Mouse (Mus musculus) intestine, embryonic 15.5 days (tissue): ENCODE measurements around the gene Ift74. TPM values are rescaled to one million over a fixed set of nuclear protein-coding genes. Genes with fewer than 3 reads are reported as not detected.

Source experiments
- ATAC-seq: fragments of 200-750 bp; cut with Nextera tagmentation; 2 replicates; pipeline ENCODE4 v1.8.0; 2017; ENCODE audit warnings: moderate TSS enrichment, moderate library complexity
- H3K27ac ChIP-seq: fragments of 300-500 bp; sonication (generic); 2 replicates; pipeline ENCODE4 v1.5.1; 2015; ENCODE audit warnings: mild to moderate bottlenecking, inconsistent platforms
- H3K27me3 ChIP-seq: fragments of 300-500 bp; sonication (generic); replicated peaks from 2 replicates; pipeline ENCODE4 v1.6.1; 2015; ENCODE audit warnings: inconsistent platforms
- H3K36me3 ChIP-seq: fragments of 300-500 bp; sonication (generic); 2 replicates; pipeline ENCODE4 v1.6.1; 2015; ENCODE audit warnings: inconsistent platforms
- H3K4me1 ChIP-seq: fragments of 300-500 bp; sonication (generic); replicated peaks from 2 replicates; pipeline ENCODE4 v1.6.1; 2015; ENCODE audit warnings: inconsistent platforms
- H3K4me2 ChIP-seq: fragments of 300-500 bp; sonication (generic); replicated peaks from 2 replicates; pipeline ENCODE4 v1.6.1; 2015; ENCODE audit warnings: mild to moderate bottlenecking, inconsistent platforms
- H3K4me3 ChIP-seq: fragments of 300-500 bp; sonication (generic); replicated peaks from 2 replicates; pipeline ENCODE4 v1.5.1; 2015; ENCODE audit warnings: inconsistent platforms
- H3K9ac ChIP-seq: fragments of 300-500 bp; sonication (generic); 2 replicates; pipeline ENCODE4 v1.6.1; 2015; ENCODE audit warnings: inconsistent platforms
- H3K9me3 ChIP-seq: fragments of 300-500 bp; sonication (generic); 2 replicates; pipeline ENCODE4 v1.6.1; 2016; ENCODE audit warnings: inconsistent platforms
- WGBS: fragments of 180-500 bp; shearing (Covaris S2); methylation state at CpG from one replicate; pipeline ENCODE4 v1.1.7; 2015; 5-methylcytosine and 5-hydroxymethylcytosine counted together
- polyA plus RNA-seq: library from polyadenylated mRNA; unstranded; fragments of >200 nt; fragmentation: Nextera tagmentation; extraction: Ambion mirVana; gene quantifications from 2 replicates; pipeline ENCODE4 v1.2.1, GENCODE M21; 2015

The Ift74 gene
- polyA plus RNA-seq = 18.0 and 23.4 TPM in 2 replicates

DNA sequence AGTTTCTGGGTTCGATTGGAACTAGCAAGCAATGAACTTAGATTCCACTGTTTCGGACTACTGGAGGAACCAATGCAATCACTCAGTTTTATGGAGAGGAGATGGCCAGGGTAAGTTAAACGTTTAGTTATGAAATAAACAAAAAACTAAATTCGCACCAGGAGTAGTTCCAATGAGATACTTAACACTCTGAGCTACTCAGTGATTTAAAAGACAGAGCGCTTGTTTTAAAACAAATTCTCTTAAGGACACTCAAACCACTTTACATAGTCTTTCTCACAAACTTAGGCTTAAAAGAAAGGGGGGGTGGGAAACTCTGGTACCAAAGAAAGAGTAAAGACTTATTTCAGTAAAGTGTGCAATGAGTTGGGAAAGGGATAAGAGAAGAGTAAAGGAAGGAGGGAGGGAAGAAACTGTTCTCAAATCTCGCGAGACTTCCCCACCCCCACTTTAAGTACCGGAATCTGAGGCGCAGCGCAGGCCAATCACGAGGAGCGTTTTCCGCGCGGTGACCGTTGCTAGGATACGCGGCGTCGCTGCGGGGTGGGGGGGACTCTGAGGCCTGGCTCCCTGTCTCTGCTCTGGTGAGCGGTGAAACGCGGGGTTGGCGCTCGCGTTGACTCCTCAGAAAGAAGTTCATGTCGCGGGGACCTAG lies at the start of gene Ift74:
Gene Ift74, plus strand, starts transcription at position 520 of the 655 bp plus-strand sequence.
- H3K4me1 ChIP-seq = no peaks in the 10 kb centered on the region
- 2% methylated on average over 29 of the region's 29 CpGs for WGBS
- peak; percentile 100 for ATAC-seq
- H3K27ac ChIP-seq = peak within 1 kb of the TSS; percentile 73
- H3K9me3 ChIP-seq = no peaks in the 10 kb centered on the region
- H3K4me2 ChIP-seq = peak within 1 kb of the TSS; percentile 73
- peak within 1 kb of the TSS; percentile 67 for H3K4me3 ChIP-seq
- no peaks in the 10 kb centered on the region for H3K27me3 ChIP-seq
- H3K9ac ChIP-seq = peak within 1 kb of the TSS; percentile 62
- H3K36me3 ChIP-seq = no peaks in the 10 kb centered on the region

DNA sequence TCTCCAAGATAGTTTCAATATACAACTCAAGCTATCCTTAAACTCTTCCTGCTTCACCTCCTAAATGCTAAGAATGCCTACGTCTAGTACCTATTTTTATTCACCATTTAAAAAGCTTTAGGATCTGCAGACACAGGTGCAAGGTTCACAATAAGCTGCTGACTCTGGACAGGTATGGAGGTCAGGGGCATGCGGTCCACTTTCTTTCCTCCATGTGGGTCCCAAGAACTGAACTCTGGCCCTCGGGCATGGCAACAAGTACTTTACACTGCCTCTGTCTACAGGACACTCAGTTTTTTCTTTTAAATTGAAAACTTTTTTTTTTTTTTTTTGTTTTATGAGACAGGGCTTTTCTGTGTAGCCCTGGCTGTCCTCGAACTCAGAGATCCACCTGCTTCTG lies 41.6 kb upstream of the Ift74 start:
- WGBS = 95% methylated on average over 4 of the region's 4 CpGs
- Histone ChIP-seq H3K36me3 (no peaks in the 10 kb centered on the region), H3K27me3 (no peaks in the 10 kb centered on the region), H3K4me2 (no peak overlapping the region), H3K9ac (no peak overlapping the region), H3K27ac (no peak overlapping the region), H3K9me3 (no peaks in the 10 kb centered on the region), H3K4me3 (no peak overlapping the region), H3K4me1 (no peaks in the 10 kb centered on the region)
- ATAC-seq = no peak

DNA sequence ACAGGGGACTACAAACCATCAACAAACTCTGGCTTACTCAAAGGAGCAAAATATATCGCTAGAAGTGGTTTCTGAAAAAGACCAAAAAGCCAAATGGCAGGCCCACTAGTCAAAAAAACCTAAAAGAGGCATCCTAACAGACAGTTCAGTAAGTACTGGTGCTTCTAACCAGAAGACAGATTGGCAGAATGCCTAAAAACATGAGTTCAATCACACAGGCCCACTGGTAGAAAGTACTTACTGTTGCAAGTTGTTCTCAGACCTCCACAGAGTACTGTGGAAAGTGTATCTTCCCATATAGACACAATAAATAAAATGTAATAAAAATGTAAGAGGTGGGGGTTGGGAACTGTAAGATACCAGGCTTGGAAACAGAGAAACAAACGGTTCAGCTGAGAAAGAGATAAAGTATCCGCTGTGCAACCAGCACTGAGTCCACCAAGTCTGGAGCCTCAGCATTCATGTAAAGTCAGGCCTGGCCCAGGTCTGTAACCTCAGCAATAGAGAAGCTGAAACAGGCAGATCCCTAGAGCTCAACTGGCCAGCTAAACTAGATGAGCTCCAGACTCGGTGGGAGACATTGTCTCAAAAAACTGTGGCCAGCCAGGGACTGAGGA lies 22.4 kb upstream of the Ift74 start:
- Histone ChIP-seq H3K36me3 (no peaks in the 10 kb centered on the region), H3K4me3 (no peak overlapping the region), H3K9ac (no peak overlapping the region), H3K9me3 (no peaks in the 10 kb centered on the region), H3K27ac (no peak overlapping the region), H3K4me2 (no peak overlapping the region), H3K27me3 (no peaks in the 10 kb centered on the region), H3K4me1 (no peaks in the 10 kb centered on the region)
- 59% methylated on average over 4 of the region's 4 CpGs for WGBS
- no peak for ATAC-seq

DNA sequence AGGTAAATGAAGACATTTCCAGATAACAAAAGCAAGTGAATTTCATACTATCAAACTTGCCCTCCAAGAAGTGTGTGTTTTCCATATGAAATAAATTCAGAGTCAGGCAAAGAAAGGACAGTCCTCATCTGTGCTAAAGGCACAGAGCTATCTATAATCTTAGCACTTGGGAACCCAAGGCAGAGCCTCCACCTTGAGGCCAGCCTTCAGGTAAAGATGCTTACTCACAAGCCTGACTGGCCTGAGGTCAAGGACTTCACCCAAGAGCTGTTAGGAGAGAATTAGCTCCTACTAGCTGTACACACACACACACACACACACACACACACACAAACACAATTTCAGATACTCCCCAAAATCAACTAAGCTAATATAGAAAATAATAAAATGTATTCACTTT lies 21.6 kb upstream of the Ift74 start:
- no peak for ATAC-seq

DNA sequence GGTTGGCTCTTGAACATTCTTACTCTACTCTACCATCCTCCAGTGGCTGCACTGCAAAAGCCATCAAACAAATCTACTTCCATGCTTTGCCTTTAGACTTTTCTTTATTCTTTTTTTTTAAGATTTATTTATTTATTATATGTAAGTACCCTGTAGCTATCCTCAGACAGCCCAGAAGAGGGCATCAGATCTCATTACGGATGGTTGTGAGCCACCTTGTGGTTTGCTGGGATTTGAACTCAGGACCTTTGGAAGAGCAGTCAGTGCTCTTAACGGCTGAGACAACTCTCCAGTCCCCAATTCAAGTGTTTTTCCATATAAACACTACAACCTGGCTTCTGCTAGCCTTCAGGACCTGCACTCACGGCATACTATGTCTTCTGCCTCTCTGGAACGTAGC lies 12.9 kb upstream of the Ift74 start:
- Histone ChIP-seq H3K9ac (no peak overlapping the region), H3K4me3 (no peak overlapping the region), H3K4me2 (peak overlapping the region; percentile 59; the same call in 1 of the 2 replicates), H3K27me3 (no peaks in the 10 kb centered on the region), H3K4me1 (peaks cover 3% of the 10 kb centered on the region; the same call in 1 of the 2 replicates), H3K9me3 (no peaks in the 10 kb centered on the region), H3K36me3 (no peaks in the 10 kb centered on the region), H3K27ac (no peak overlapping the region)
- ATAC-seq = no peak
- 81% methylated on average over 4 of the region's 4 CpGs for WGBS

More for the DNA sequence above, 21.6 kb upstream of the Ift74 start:
- Histone ChIP-seq H3K4me2 (no peak overlapping the region), H3K27me3 (no peaks in the 10 kb centered on the region), H3K4me3 (no peak overlapping the region), H3K9me3 (no peaks in the 10 kb centered on the region), H3K4me1 (no peaks in the 10 kb centered on the region), H3K27ac (no peak overlapping the region), H3K9ac (no peak overlapping the region), H3K36me3 (no peaks in the 10 kb centered on the region)

DNA sequence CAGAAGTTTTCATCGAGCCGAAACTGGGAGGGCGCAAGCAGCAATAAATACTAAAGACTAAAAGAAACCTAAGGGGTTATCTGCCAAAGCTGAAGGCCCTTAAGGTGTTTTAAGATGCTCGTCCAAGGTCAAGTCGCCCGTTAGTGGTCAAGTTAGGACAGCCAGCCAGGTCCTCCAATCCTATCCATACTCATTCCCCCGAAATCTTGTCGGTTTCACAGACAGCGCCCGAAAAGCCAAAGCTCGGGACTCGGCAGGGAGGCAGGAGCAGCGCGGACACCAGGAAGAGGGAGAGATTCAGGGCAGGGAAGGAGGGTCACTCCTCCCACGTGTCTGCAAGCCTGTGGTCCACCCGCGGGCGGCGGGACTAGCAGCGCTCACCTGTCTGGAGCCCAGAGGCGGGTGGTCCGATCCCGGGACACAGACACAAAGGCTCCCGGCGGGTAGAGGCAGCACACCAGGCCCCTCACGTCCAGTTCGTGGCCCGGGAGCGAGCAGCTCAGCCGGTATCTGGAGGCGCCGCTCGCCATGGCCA lies 11.7 kb upstream of the Ift74 start:
- peak; percentile 78; the same call in 1 of the 2 replicates for ATAC-seq
- under 1% methylated on average over 33 of the region's 33 CpGs for WGBS
- Histone ChIP-seq H3K36me3 (no peaks in the 10 kb centered on the region), H3K9ac (peak overlapping the region; percentile 94), H3K4me1 (peaks cover 3% of the 10 kb centered on the region; the same call in 1 of the 2 replicates), H3K4me3 (peak overlapping the region; percentile 84), H3K27me3 (no peaks in the 10 kb centered on the region), H3K9me3 (no peaks in the 10 kb centered on the region), H3K4me2 (peak overlapping the region; percentile 59), H3K27ac (peak overlapping the region; percentile 85)

DNA sequence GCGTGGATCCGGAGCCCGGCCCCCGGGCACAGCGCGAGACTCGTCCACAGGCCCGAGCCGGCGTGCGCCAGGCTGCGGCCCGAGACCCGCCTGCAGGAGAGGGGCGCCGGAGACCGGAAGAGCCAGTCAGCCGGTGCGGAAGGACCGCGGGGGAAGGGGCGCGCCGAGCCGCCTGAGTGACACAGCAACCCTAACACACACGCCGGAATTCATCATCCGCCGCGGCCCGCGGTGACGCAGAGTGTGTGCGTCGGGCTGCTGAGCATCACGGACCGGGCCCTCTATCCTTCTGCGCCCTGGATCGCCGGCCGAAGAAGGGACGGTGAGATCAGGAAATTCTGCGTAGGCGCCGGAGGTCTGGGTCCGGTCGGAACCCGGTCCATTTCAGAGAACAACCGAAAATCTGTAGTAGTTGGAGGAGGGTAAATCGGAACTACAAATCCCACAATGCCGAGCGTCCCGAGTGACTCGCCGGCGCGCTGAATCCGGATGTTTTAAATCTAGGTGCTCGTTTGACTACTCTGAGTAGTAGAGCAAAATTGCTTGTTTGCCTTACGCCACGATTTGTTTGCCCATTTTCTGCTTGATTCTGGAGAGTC lies 11.2 kb upstream of the Ift74 start, which contains the start of gene Plaa:
Gene Plaa, minus strand, starts transcription at position 214 of the 599 bp plus-strand sequence.
- peak within 1 kb of the TSS; percentile 94 for H3K9ac ChIP-seq
- H3K36me3 ChIP-seq = no peaks in the 10 kb centered on the region
- H3K9me3 ChIP-seq = no peaks in the 10 kb centered on the region
- H3K4me2 ChIP-seq = peak within 1 kb of the TSS; percentile 71
- peaks cover 3% of the 10 kb centered on the region; the same call in 1 of the 2 replicates for H3K4me1 ChIP-seq
- H3K27me3 ChIP-seq = no peaks in the 10 kb centered on the region
- peak within 1 kb of the TSS; percentile 84 for H3K4me3 ChIP-seq
- WGBS = under 1% methylated on average over 61 of the region's 61 CpGs
- peak within 1 kb of the TSS; percentile 86 for H3K27ac ChIP-seq
- peak; percentile 100 for ATAC-seq

DNA sequence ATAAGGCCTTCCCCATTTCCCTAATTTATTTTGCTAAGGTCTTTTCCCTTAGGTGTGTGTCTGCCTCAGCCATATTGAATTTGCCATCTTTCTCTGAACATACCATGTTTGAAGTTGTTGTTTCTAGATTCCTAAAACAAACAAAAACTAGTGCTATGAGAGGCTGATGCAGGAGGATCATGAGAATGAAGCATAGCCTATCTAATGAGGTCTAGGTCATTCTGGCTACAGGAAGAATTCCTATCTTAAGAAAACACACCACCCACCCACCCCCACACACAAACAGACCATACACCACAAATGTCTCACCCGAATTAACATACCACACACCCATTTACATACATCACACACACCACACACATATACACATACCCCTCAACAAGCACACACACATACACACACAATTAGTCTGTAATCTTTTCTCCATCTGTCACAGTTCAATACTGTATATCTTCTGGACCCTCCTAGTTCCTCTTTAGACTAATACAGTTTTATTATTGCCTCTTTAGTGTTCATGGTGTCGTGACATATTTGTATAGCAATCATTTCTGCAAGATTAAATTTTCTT lies 9.8 kb upstream of the Ift74 start:
- 94% methylated on average over 2 of the region's 2 CpGs for WGBS
- H3K4me2 ChIP-seq = no peak overlapping the region

DNA sequence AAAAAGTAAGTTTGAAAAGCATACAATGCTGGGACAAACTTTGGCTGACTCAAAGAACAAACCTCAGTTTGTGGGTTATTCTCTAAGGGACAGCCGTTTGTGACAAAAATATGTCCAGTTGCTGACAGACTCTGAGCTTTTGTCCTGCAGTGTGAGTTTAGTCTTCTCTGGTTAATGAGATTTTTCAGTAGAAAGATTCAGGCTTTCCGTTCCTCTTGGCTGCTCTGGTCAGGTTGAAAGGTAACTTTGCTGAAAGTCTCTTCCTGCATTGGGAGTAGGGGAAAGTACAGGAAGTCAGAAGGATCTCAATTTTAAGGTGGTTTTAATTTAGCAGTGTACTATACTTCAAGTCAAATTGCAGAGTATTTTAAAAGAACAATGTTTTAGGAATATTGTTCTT lies 8.7 kb upstream of the Ift74 start:
- Histone ChIP-seq H3K36me3 (no peaks in the 10 kb centered on the region), H3K27ac (no peak overlapping the region), H3K27me3 (no peaks in the 10 kb centered on the region)

More for the DNA sequence above, 9.8 kb upstream of the Ift74 start:
- Histone ChIP-seq H3K9ac (no peak overlapping the region), H3K4me3 (no peak overlapping the region), H3K9me3 (no peaks in the 10 kb centered on the region), H3K27ac (no peak overlapping the region), H3K36me3 (no peaks in the 10 kb centered on the region), H3K27me3 (no peaks in the 10 kb centered on the region), H3K4me1 (peaks cover 3% of the 10 kb centered on the region; the same call in 1 of the 2 replicates)
- no peak for ATAC-seq

DNA sequence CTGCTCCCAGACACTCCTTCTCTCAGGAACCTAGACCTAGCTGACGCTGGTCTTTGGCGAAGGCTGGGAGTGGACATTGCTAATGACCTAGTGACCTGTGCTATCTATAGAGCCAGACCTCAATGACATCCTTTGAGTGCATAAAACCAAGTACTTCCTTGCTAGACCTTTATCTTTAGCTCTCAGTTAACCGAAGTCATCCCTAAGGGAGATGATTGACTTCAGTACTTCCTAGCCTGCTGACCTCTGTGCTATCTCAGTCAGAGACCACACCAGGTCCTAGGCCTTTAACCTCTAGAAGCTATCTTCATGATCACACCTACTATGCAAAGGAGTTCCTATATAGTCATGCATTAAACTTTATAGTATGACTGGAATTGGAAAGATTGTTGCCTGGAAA lies 4.0 kb upstream of the Ift74 start:
- Histone ChIP-seq H3K27me3 (no peaks in the 10 kb centered on the region), H3K36me3 (no peaks in the 10 kb centered on the region), H3K9ac (no peak overlapping the region), H3K4me1 (no peaks in the 10 kb centered on the region), H3K4me2 (no peak overlapping the region), H3K9me3 (no peaks in the 10 kb centered on the region), H3K27ac (no peak overlapping the region), H3K4me3 (no peak overlapping the region)
- WGBS = 75% methylated on average over 3 of the region's 3 CpGs
- no peak for ATAC-seq

More for the DNA sequence above, 8.7 kb upstream of the Ift74 start:
- no peaks in the 10 kb centered on the region for H3K9me3 ChIP-seq
- 91% methylated on average over 2 of the region's 2 CpGs for WGBS
- peaks cover 3% of the 10 kb centered on the region; the same call in 1 of the 2 replicates for H3K4me1 ChIP-seq
- H3K9ac ChIP-seq = no peak overlapping the region
- no peak overlapping the region for H3K4me3 ChIP-seq
- ATAC-seq = no peak
- H3K4me2 ChIP-seq = no peak overlapping the region

DNA sequence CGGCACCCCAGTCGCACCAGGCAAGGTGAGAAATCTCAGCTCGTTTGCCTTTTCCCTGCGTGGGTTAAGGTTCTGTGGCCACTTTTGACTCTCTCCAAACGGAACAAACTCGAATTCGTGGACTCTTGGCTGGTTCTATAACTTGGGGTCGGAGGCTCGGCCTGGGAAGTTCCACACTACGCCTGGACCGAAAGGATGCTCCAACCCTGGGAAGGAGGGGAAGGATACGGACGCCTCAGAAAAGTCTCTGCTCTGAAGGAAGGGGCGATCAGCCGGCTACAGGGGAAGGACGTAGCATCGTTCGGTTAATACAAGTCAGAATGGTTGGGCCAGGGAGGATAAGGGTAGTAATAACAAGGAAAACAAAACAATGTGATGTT lies 326 bp downstream of the Ift74 start:
- Histone ChIP-seq H3K27ac (peak overlapping the region; percentile 73), H3K4me3 (peak overlapping the region; percentile 67), H3K9me3 (no peaks in the 10 kb centered on the region), H3K36me3 (no peaks in the 10 kb centered on the region), H3K27me3 (no peaks in the 10 kb centered on the region), H3K9ac (peak overlapping the region; percentile 62), H3K4me1 (no peaks in the 10 kb centered on the region), H3K4me2 (peak overlapping the region; percentile 73)
- ATAC-seq = peak; percentile 78
- WGBS = under 1% methylated on average over 18 of the region's 18 CpGs

DNA sequence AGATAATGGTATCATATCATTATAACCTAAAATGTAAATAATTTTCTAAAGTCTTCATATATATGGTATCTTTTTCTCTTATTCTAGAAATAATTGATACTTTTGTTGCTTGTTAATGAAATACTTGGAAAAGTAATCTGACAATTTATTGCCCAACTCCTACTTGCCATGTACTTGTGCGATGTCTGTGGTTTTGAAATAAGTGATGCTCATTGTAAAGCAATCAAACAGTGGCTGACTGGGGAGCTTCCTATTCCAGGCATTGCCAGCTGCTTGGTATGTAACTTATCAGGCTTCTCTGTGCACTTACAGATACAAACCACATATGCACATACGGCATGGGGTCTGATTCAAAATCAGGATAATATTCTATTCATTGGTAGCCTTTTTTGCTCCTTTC lies 5.8 kb downstream of the Ift74 start:
- no peak for ATAC-seq
- H3K27me3 ChIP-seq = no peaks in the 10 kb centered on the region
- no peak overlapping the region for H3K4me3 ChIP-seq
- no peaks in the 10 kb centered on the region for H3K9me3 ChIP-seq
- H3K4me1 ChIP-seq = no peaks in the 10 kb centered on the region
- WGBS = 81% methylated on average over 2 of the region's 2 CpGs
- H3K4me2 ChIP-seq = no peak overlapping the region
- H3K9ac ChIP-seq = no peak overlapping the region
- no peak overlapping the region for H3K27ac ChIP-seq
- H3K36me3 ChIP-seq = no peaks in the 10 kb centered on the region
